Mouse (Mus musculus): Measurements from ENCODE around the gene Gadd45a.
"Not testable (repeated sequence)": the region's sequence is repeated elsewhere in the genome, so short reads cannot be mapped to it uniquely, and the experiment has no call there.

The Gadd45a gene

DNA sequence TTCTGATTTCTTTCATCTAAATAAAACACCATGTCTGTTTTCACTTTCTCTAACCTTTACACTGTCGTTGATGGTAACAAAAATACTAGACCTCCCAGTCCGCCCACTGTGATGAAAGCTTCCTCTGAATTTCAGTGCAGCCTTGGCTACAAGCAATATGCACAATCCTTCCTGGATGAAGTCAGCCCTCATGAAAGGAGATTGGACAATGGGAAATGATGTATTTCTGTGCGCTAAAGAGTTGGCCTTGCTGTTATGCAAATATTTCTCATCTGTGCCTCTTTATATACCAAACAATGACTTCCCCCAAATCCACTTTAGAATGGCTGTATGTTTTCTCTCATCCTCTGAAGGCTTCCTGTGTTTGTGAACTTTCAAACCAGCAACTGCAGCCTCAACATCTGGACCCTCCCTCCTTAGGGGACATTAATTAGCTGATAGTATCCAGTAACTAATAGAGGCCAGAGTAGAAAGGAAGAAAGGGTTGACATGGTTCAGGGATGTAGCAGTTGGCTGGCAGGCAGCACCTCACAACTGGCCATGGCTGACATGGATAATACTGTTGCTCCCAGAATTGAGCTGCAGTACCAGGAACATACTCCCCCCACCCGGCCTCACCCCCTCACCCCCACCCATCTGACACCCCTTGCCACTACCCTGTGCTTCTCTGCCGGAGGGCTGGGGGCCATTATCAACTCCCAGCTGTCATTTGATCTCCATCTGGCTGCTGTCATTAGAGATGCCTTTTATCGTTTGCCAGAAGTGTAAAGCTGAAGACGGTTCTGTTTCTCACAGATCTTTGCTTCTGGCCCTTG, 11.8 kb upstream of the Gadd45a start:
- DNase-seq (ENCODE audit: low spot score in 2 of 2): no peak

DNA sequence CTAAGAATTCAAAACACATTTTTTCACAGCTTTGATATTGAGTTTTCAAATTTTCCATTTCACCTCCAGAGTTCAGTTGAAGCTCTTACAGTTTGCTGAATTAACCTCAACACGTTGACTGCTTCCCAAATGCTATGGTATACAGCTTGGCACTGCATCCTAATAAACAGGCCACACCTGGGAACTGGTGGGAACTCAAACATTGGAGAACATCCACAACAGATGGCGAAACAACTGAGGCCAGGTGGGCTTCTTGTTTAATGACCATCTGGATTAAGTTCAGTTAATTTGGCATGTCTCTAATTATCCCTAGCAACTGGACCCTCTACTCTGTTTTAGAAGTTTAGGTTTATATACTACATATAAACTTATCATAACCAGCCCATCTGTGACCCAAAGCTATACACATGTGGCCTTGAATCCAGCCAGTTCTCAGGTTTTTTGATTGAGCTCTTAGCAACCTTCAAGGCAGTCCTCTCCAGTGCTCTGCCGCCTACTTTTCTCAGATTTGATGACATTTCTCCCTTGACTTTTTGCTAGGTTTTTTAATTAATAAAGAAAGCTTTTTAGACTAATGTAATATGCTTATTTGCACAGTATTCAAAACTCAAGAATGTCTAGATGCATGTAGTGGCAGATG, 10.9 kb upstream of the Gadd45a start:
- no peak for DNase-seq (ENCODE audit: low spot score in 2 of 2)

DNA sequence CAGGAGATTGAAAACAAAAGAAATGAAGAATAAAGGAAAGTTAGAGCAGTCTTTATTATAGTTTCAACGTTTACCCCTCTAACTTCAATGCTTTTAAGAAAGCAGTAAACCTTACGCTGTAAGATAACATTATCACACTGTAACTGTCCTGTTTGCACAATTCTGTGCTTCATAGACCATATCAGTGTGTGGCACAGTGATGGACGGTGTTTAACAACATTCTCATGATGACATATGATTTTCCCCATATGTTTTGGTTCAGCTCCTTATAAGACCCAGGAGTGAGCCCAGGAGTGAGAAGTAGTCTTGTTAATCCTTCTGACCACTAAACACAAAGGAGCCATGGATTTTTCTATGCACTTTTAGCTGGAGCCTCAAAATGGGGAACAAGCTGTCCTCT, 9.7 kb upstream of the Gadd45a start:
- DNase-seq (ENCODE audit: low spot score in 2 of 2): no peak

DNA sequence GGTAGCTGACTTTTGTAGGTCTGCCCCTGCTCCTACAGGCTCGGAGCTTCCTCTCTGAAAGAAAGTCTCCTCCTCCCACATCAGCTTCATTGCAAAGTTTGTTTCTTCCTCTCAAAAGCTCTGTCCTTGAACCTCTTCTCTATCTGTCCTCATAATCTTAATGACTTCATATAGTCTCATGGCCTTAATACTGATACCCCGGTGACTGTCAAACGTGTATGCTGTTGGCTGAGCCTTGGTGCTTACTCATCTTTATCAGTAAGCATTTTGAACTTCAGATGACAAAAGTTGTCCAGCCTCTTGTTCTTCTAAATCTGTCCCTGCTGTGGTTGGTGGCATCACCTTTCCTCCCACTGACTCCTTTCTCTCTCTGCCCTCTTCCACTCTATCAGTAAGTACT, 8.2 kb upstream of the Gadd45a start:
- DNase-seq (ENCODE audit: low spot score in 2 of 2): no peak

DNA sequence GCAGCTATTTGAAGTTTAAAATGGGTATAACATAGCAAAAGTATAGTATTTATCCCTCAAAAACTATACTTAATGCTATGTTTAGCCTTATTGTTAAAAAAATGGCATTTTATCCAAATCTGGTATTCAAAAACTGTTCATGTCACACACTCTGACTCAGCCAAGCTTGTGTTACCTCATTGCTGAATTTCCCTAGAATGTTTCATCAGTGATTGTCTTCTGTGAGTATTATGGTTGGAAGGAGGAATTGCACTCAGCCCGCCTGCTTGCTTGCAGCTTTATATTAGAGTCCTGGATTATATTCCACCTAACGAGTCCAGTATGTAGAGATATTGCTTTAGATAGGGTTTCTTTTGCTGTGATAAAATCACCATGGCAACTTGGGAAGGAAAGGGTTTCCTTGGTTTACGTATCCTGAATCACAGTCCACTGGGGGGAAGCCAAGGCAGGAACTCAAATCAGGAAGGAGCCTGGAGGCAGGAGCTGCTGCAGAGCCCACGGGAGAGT, 3.7 kb upstream of the Gadd45a start:
- DNase-seq (ENCODE audit: low spot score in 2 of 2): no peak

DNA sequence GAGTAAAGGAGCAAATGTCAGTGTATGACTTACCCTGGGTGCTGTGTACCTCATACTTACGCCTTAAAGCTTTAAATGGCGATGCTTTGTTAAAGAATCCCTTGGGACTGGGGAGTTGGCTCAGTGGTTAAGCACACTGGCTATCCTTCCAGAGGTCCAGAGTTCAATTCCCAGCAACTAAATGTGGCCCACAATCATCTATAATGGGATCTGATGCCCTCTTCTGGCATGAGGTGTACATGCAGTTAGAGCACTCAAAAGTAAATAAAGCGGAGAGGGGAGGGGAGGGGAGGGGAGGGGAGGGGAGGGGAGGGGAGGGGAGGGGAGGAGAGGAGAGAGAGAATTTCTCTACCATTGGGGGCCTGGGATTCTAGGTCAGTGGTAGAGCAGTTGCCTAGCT, 1.7 kb upstream of the Gadd45a start:
- DNase-seq (ENCODE audit: low spot score in 2 of 2): no peak

DNA sequence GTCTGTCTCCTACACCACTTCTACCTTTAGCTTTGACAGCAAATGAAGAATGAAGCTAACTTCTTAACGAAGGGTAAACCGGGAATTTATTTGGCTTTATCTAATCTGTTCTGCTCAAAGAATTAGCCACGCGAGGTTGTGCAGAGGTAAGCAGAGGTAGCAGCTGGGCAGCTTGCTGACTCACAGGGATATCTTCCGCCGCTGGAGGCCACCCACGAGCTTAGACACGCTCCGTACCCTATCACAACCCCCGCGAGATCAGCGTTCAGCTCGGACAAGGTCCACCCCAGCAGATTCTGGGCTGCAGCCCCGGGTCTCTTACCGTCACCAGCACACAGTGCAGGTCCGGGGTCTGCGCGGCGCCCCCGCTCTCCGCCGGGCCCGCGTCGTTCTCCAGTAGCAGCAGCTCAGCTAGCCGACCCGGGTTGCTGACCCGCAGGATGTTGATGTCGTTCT, 873 bp downstream of the Gadd45a start:
- peak; percentile 76 to 80 for DNase-seq (ENCODE audit: low spot score in 2 of 2)

DNA sequence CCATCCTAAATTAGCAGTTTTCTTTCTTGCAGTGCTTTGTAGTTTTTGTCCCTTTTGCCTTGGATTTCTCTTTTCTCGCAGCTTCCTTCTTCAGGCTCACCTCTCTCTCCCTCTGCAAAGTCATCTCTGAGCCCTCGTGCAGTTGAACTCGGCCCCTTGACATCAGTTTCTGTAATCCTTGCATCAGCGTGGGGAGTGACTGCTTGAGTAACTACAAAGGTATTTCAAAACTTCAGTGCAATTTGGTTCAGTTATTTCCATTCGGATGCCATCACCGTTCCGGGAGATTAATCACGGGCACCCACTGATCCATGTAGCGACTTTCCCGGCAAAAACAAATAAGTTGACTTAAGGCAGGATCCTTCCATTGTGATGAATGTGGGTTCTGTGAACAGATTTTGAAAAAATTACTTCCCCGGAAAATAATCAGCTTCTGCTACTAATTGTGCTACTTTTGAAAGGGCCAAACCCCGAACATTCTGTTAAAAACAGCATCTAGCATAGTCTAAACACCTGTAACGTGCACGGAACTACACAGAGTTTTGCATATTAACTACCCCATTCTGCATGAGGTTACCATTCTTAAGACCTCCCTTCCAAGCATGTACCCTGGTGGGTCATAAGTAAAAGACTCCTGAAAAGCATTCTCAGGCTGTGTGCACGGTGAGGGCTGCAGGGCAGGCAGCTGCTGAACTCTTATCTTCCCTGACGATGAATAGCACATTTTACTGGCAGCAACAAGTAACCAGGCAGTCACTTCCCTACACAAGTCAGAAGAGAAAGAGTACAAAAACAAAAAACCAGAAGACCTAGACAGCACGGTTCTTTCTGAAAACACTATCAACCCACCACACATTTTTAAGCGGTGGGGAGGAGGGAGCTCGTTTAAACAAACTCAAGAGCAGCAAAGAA, 1.6 kb downstream of the Gadd45a start:
- peak; percentile 17 to 27 for DNase-seq (ENCODE audit: low spot score in 2 of 2)

DNA sequence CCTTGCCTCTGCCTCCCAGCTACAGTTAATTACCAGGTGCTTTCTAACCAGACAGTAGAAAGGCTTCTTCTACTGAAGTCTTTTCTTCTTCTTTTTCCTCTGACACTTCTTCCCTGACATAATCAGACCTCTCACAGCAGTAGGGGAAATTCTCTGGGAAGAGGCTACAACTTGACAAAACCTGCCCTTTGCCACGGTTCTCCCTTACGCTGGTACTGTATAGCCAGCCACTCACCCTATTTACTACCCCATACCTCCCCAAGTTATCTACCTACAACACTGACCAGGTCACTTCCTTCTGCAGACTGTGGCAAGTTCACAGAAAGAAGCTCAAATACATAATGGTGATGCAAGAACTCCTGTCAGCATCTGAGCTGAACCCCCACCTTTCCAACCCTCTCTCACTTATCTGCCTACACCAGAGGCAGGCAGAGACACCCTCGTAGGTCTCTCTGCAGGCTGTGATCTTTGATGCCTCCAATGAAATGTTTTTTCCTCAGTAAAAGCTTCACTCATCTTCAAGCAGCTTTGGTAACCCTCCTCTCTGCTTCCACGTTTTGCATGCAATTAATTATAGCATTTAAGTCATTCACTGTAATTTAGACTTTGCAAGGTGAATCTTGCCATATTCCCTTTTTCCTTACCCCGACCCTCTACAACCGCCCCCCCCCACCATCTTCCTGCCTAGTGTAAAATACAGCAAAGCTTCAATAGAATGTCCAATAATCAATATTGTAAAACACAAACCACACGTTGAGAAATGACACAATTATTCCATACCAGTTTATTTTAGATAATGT, 2.7 kb downstream of the Gadd45a start:
- DNase-seq (ENCODE audit: low spot score in 2 of 2): peak; percentile 19 to 42

DNA sequence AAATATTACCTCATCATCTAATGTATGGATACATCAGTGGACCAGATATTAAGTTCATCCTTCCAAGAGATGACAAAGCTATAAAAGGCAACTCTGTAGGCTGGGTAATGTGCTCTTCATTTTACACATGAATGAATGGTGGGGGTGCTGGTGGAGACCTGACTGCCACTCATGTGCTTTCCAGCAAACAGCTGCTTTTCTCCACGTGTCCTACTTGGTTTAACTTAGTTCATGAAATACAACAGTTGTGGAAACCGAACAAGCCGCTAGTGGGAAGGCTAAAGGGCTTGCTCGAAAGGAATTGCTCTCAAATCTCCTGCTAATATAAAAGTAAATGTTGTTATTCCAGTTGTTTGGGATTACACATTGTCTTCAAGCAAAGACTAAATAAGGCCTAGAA, 3.7 kb downstream of the Gadd45a start:
- DNase-seq (ENCODE audit: low spot score in 2 of 2): no peak

DNA sequence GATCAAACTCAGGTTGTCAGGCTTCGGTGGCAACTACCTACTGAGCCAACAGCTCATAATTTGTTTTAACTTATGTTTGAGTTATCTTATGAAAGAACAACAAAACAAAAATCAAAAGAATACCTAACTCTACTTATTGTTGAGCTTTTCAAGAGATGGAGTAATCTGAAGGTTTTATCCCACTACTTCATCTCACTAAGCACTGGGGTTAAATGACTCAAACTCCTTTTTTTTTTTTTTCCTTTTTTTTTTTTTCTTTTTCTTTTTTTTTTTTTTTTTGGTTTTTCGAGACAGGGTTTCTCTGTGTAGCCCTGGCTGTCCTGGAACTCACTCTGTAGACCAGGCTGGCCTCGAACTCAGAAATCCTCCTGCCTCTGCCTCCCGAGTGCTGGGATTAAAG, 4.3 kb downstream of the Gadd45a start:
- DNase-seq (ENCODE audit: low spot score in 2 of 2): not testable (repeated sequence)

DNA sequence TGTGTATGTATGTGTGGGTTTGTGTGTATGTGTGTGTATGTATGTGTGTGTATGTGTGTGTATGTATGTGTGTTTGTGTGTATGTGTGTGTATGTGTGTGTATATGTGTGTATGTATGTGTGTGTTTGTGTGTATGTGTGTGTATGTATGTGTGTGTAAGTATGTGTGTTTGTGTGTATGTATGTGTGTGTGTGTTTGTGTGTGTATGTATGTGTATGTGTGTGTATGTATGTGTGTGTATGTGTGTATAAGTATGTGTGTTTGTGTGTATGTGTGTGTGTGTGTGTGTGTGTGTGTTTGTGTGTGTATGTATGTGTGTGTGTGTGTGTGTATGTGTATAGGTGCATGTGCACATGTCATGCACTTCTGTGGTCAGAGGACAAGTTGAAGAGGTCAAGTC, 4.7 kb downstream of the Gadd45a start:
- not testable (repeated sequence) for DNase-seq (ENCODE audit: low spot score in 2 of 2)

DNA sequence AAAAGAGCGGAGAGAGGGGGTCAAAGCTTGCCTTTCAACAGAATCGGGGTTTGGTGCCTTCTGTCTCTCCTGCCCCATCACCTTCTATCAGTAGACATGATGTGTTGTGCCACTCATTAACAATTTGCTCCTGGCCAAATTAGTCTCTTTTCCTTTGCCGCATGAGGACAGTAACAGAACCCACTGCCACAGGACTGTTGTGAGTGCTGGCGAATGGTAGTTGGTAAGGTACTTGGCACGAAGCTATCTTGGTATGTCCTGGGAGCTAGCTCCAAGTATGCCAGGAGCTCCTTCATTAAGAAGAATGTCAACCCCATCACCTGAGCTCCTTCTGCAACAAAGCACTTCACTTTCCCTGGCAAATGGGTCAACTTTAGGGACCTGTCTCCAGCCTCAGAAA, 6.4 kb downstream of the Gadd45a start:
- no peak for DNase-seq (ENCODE audit: low spot score in 2 of 2)

DNA sequence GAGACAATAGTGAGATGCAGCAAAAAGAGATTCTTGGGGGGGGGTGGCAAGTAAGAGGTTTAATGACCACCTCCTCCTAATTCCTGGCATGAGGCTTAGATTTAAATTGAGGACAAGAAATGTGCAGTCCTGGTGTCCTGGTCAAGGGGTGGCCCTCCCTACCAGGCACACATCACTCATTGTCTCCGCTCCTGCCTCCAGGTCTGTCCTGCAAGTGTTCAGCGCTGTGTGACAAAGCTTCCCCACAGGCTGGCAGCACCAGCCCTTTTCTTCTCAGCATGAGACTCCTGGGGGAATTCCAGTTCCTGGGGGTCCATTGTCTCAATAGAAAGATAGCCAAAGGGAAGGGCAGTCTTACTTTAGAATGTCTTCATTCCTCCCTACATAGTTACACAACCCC, 6.8 kb downstream of the Gadd45a start:
- DNase-seq (ENCODE audit: low spot score in 2 of 2): no peak

DNA sequence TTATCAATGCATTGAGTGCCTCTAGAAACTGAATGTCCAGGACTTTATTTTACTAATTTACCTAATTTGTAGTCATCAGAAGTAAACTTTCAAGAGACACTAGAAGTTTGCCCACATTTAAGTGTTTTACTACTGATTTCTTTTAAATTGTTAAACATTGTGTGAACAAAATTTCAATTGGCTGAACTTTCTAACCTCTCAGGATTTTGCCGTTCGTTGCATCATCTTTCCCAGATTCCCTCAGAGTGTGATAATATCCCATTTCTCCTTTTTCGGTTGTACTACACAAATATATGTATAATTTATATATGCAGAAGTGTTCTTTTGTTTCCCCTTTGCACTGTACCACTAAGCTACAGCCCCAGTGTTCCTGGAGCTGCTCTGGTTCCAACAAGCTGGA, 7.3 kb downstream of the Gadd45a start:
- DNase-seq (ENCODE audit: low spot score in 2 of 2): no peak

DNA sequence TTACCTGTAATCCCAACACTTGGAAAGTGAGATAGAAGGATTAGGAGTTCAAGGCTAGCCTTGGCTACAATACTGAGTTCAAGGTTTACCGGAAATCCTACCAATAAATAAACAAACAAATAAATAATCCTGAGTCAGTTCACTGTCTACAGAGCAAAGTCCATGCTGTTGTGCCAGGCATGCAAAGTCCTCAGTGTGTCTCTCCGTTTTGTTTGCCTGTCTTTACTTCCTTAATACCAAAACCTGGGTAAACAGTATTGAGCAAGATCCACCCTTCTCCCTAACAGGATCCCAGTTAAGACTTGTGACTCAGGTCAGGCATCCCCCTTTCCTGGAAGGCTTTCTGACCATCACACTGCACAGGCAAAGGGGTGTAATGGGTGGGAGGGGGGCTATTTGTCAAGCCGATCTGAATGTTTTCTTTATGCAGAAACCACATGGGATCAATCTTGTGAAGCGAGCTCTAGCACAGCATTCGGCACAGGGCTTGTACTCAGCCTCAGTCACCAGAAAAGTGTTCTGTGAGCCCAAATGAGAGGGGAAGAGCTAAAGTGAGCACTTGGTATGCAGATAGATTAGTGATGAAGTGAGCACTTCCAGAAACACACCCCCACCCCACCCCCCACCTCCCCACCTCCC, 7.8 kb downstream of the Gadd45a start:
- no peak for DNase-seq (ENCODE audit: low spot score in 2 of 2)

DNA sequence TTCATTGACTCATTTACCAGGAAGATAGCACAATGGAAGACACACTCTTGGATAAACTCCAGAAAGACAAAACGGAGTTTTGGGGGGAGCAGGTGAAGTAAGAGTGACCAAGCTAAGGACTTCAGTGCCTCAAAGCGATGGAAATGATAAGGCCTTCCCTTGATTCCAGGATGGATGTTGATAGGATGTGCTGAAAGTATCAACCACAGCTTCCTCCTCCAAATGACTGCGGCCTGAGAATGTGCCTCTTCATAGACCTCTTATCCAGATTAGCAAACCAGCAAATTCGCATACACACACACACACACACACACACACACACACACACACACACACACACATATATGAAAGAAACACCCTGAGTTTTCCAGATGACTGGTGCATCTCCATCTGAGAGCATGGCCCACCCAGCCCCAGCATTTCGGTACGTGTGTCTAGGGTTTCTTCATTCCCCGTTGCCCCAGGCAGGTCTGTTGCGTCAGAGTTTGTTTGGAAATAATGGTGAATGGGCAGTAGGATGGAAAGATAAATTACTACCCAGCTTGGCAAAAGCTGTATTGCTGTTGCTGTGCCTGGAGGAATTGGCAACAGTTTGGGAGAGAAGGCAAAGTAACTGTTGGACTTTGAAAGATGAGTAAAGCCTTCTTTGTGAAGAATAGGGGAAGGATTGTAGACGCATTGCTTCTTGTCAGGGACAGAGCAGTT, 9.7 kb downstream of the Gadd45a start:
- DNase-seq (ENCODE audit: low spot score in 2 of 2): no peak

DNA sequence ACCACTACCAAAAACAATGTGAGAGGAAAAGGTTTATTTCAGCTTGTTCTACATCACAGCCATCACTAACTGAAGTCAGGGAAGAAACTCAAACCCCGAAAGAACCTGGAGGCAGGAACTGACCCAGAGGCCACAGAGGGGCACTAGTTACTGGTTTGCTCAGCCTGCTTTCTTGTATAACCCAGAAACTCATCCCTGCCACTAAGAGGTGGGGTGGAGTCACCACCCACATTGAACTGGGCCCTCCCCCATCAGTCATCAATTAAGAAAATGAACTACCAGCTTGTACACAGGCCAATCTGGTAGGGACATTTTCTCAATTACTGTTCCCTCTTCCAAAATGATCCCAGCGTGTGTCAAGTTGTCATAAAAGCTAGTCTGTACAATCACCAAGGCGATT, 10.6 kb downstream of the Gadd45a start:
- no peak for DNase-seq (ENCODE audit: low spot score in 2 of 2)

DNA sequence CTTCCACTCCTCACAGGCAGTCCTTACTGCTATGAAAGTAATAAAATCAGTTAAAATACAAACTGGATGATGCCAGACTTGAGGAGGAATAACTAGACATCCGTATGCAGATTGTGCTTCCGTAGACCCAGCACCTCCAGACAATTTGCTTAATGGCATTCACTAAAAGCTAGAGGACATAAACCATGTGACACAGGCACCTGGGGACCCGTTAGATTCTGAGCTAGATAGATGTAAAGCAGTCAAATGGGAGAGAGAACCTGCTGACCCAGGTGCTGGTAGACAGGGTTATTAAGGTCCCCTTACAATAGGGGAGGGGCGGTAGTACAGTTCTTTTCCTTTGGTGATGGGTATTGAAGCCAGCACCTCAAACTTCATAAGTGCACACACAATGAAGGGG, 13.5 kb downstream of the Gadd45a start:
- DNase-seq (ENCODE audit: low spot score in 2 of 2): no peak

DNA sequence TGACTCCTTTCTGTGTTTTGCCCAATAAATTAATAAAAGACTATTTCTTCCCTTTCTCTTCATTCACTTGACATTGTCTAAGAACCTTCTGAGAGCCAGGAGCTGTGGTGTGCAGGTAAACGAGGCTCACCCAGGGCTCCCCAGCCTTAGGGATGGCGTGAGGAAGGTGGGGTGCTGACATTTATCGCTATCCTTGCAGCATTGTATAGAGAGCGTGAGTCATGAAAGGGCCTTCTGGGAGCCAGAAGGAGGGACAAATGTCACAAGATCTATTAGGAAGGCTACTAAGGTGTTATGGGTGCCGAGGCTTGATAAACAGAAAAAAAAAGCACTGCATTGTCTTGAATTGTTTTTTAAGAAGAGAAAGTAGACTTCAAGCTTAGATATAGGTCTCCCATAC, 15.9 kb downstream of the Gadd45a start:
- no peak for DNase-seq (ENCODE audit: low spot score in 2 of 2)
